Comparison of ENCODE assay signal across 8 mouse cellular contexts in the genomic region with DNA sequence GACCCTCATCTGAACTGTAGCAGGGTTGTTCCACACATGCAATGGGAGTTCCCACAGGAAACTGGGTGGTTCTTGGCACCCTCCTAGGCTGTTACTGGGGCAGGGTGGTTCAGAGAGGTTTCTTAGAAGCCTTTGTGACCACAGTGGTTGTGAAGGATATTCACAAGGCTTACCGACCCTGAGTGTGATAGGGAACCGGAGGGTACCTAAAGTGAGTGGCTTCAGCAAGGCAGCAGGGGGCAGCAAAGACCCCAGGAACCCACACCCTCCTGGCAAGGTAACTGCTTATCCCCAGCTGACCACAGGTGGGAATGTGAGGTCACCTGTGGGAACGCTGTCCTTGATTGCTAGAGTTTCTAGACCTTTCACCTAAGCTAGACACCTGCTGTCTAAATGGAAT.
DNase-seq lines count a peak whose midpoint lies in the region; ATAC-seq and TF ChIP-seq lines count a peak whose summit lies in the region.

No protein-coding gene starts in this region.

- H3K4me1 ChIP-seq in kidney, adult 2 months (ENCODE audit: control insufficient read depth, insufficient read depth, low read length) = peaks cover 12% of the 10 kb centered on the region; the same call in 1 of the 2 replicates
- peaks cover 8% of the 10 kb centered on the region; the same call in 1 of the 2 replicates for H3K4me1 ChIP-seq in kidney, embryonic 16.5 days (ENCODE audit: insufficient read depth, low read length)
- H3K4me1 ChIP-seq in G1E (ENCODE audit: insufficient read depth, low read depth, low read length) = no peaks in the 10 kb centered on the region; the same call in 1 of the 2 replicates

- no peaks in the 10 kb centered on the region for H3K27me3 ChIP-seq in kidney, adult 2 months (replicated peaks; ENCODE audit: control insufficient read depth, insufficient read depth, low read length)
- H3K27me3 ChIP-seq in kidney, embryonic 16.5 days (ENCODE audit: insufficient read depth, low read length) = no peaks in the 10 kb centered on the region
- H3K27me3 ChIP-seq in G1E (ENCODE audit: insufficient read depth, low read length) = peaks cover 10% of the 10 kb centered on the region; the same call in 1 of the 2 replicates

- ATAC-seq in kidney, embryonic 16.5 days (ENCODE audit: low FRiP score, low TSS enrichment) = no peak
- ATAC-seq in G1E (ENCODE audit: extremely low read depth, insufficient number of reproducible peaks, low FRiP score, poor library complexity, severe bottlenecking) = no peak
- no peak; the same call in 1 of the 2 replicates for ATAC-seq in frontal cortex, adult (ENCODE audit: low TSS enrichment)

- no peak overlapping the region for H3K4me2 ChIP-seq in kidney, embryonic 16.5 days (replicated peaks; ENCODE audit: low read depth, low read length)

- no peak overlapping the region for H3K9ac ChIP-seq in kidney, embryonic 16.5 days (replicated peaks; ENCODE audit: low read length)

- DNase-seq in kidney, adult 2 months = no peak
- DNase-seq in G1E (ENCODE audit: low spot score) = no peak
- DNase-seq in embryo, embryonic 9.5 days (ENCODE audit: extremely low spot score) = peak; percentile 47
- DNase-seq in natural killer cell, adult 2 months (ENCODE audit: low spot score in 2 of 2) = peak; percentile 69 to 71
- DNase-seq in layer of hippocampus, adult 8-10 months (ENCODE audit: low spot score in 2 of 2) = no peak
- DNase-seq in ovary, postnatal 10 days (ENCODE audit: low spot score) = no peak

- H3K27ac ChIP-seq in kidney, adult 2 months (ENCODE audit: insufficient read depth, low read depth, low read length) = no peak overlapping the region
- H3K27ac ChIP-seq in kidney, embryonic 16.5 days (ENCODE audit: low read length) = no peak overlapping the region

- WGBS in kidney, adult 2 months = 32% methylated on average over 3 of the region's 3 CpGs
- 28% methylated on average over 3 of the region's 3 CpGs for WGBS in kidney, embryonic 16.5 days

- no peaks in the 10 kb centered on the region for H3K9me3 ChIP-seq in kidney, embryonic 16.5 days (ENCODE audit: low read length)
- no peaks in the 10 kb centered on the region for H3K9me3 ChIP-seq in G1E (replicated peaks)

- TF ChIP-seq POLR2A in kidney, adult 2 months (IDR thresholded peaks at IDR 0.05; ENCODE audit: low read depth, low read length) = no peak

- H3K4me3 ChIP-seq in kidney, adult 2 months (ENCODE audit: insufficient read depth, low read depth, low read length) = no peak overlapping the region
- no peak overlapping the region for H3K4me3 ChIP-seq in kidney, embryonic 16.5 days (ENCODE audit: low read length)
- no peak overlapping the region for H3K4me3 ChIP-seq in G1E (ENCODE audit: low read depth, low read length)

- H3K36me3 ChIP-seq in kidney, adult 2 months (ENCODE audit: control insufficient read depth, insufficient read depth, low read length) = no peaks in the 10 kb centered on the region
- no peaks in the 10 kb centered on the region for H3K36me3 ChIP-seq in kidney, embryonic 16.5 days (ENCODE audit: insufficient read depth, low read length)
- no peaks in the 10 kb centered on the region for H3K36me3 ChIP-seq in G1E (replicated peaks)

- peak; percentile 77 for TF ChIP-seq CTCF in kidney, adult 2 months (conservative IDR thresholded peaks at IDR 0.05; ENCODE audit: insufficient read depth, insufficient read length, low read depth, low read length)
- TF ChIP-seq CTCF in G1E (IDR thresholded peaks at IDR 0.05; ENCODE audit: low read depth, low read length) = 0 out of 2 replicates have a peak, but pooled peaks have one; percentile 3

Comparison
In these comparisons a context has a peak if more than half of its experiments do, and no peak if none do; other contexts are left out.
1. DNase-seq: peak in embryo, embryonic 9.5 days (single experiment) and natural killer cell, adult 2 months (2 of 2); none in kidney, adult 2 months (single experiment), G1E (single experiment), layer of hippocampus, adult 8-10 months (0 of 2) and ovary, postnatal 10 days (single experiment).